Mouse (Mus musculus) stomach, embryonic 15.5 days (tissue): ENCODE data around the gene Dlx1. TPM values are rescaled to one million over a fixed set of nuclear protein-coding genes. Genes with fewer than 3 reads are reported as not detected.

Experiments used
- ATAC-seq: fragments of 200-750 bp; cut with Nextera tagmentation; 2 replicates; pipeline ENCODE4 v1.8.0; 2017; ENCODE audit warnings: low read depth, moderate number of reproducible peaks, moderate TSS enrichment; ENCODE audit not compliant: insufficient read depth, low FRiP score
- H3K27ac ChIP-seq: fragments of 300-500 bp; sonication (generic); 2 replicates; pipeline ENCODE4 v1.5.1; 2015; ENCODE audit warnings: mild to moderate bottlenecking, inconsistent platforms
- H3K27me3 ChIP-seq: fragments of 300-500 bp; sonication (generic); replicated peaks from 2 replicates; pipeline ENCODE4 v1.6.1; 2015; ENCODE audit warnings: inconsistent platforms
- H3K36me3 ChIP-seq: fragments of 300-500 bp; sonication (generic); 2 replicates; pipeline ENCODE4 v1.6.1; 2015; ENCODE audit warnings: inconsistent platforms
- H3K4me1 ChIP-seq: fragments of 300-500 bp; sonication (generic); 2 replicates; pipeline ENCODE4 v1.6.1; 2015; ENCODE audit warnings: inconsistent platforms
- H3K4me2 ChIP-seq: fragments of 300-500 bp; sonication (generic); 2 replicates; pipeline ENCODE4 v1.6.1; 2015; ENCODE audit warnings: mild to moderate bottlenecking, inconsistent platforms
- H3K4me3 ChIP-seq: fragments of 300-500 bp; sonication (generic); replicated peaks from 2 replicates; pipeline ENCODE4 v1.5.1; 2015; ENCODE audit warnings: inconsistent platforms
- H3K9ac ChIP-seq: fragments of 300-500 bp; sonication (generic); 2 replicates; pipeline ENCODE4 v1.6.1; 2015; ENCODE audit warnings: inconsistent platforms
- H3K9me3 ChIP-seq: fragments of 300-500 bp; sonication (generic); 2 replicates; pipeline ENCODE4 v1.6.1; 2016; ENCODE audit warnings: inconsistent platforms
- WGBS: fragments of 180-500 bp; shearing (Covaris S2); methylation state at CpG from one replicate; pipeline ENCODE4 v1.1.7; 2015; 5-methylcytosine and 5-hydroxymethylcytosine counted together
- polyA plus RNA-seq: library from polyadenylated mRNA; unstranded; fragments of >200 nt; fragmentation: Nextera tagmentation; extraction: Ambion mirVana; gene quantifications from 2 replicates; pipeline ENCODE4 v1.2.1, GENCODE M21; 2015

The Dlx1 gene
- polyA plus RNA-seq, result 10.3 and 11.3 TPM in 2 replicates

GRCm38 (mm10) chr2:71528014-71528713, at the start of gene Dlx1:
Gene Dlx1 (plus strand): TSS chr2:71528113.
- peak within 1 kb of the TSS; percentile 48 for H3K4me3 ChIP-seq

DNA sequence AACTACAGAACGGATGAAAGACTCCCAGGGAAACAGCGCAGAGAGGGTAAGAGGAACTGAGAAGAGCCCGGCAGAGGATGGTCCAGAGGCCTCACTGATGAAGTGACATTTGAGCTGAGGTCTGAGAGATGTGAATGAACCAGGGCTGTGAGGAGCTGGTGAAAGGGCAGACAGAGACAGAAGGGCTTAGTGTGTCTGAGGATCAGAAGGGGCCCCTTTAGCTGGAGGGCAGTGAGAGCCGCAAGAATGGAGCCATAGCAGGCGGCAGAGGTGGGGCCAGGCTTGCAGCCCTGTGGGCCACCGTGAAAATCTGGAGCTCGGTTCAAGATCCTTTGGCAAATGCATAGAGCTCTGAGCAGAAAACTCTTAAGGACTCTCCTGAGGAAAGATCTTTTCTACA, 48.0 kb upstream of the Dlx1 start:
- Histone ChIP-seq H3K27ac (no peak overlapping the region), H3K36me3 (no peaks in the 10 kb centered on the region), H3K4me3 (no peak overlapping the region), H3K27me3 (no peaks in the 10 kb centered on the region), H3K9ac (no peak overlapping the region), H3K4me2 (no peak overlapping the region), H3K9me3 (no peaks in the 10 kb centered on the region), H3K4me1 (no peaks in the 10 kb centered on the region)
- no peak for ATAC-seq
- 22% methylated on average over 7 of the region's 7 CpGs for WGBS

More at GRCm38 (mm10) chr2:71528014-71528713, at the start of gene Dlx1:
- peaks cover 95% of the 10 kb centered on the region for H3K27me3 ChIP-seq
- H3K4me1 ChIP-seq, result peaks cover 16% of the 10 kb centered on the region
- WGBS, result 2% methylated on average over 26 of the region's 26 CpGs
- H3K9me3 ChIP-seq, result no peaks in the 10 kb centered on the region
- no peaks in the 10 kb centered on the region for H3K36me3 ChIP-seq
- no peak for ATAC-seq
- H3K9ac ChIP-seq, result no peak within 1 kb of the TSS
- H3K4me2 ChIP-seq, result peak within 1 kb of the TSS; percentile 91
- no peak within 1 kb of the TSS for H3K27ac ChIP-seq

GRCm38 (mm10) chr2:71481825-71482224, 46.1 kb upstream of the Dlx1 start:
- no peak overlapping the region for H3K4me3 ChIP-seq
- no peak for ATAC-seq
- no peaks in the 10 kb centered on the region for H3K4me1 ChIP-seq
- H3K27me3 ChIP-seq, result no peaks in the 10 kb centered on the region
- no peak overlapping the region for H3K4me2 ChIP-seq
- no peaks in the 10 kb centered on the region for H3K9me3 ChIP-seq
- H3K9ac ChIP-seq, result no peak overlapping the region
- 76% methylated on average over 6 of the region's 6 CpGs for WGBS
- H3K27ac ChIP-seq, result no peak overlapping the region
- no peaks in the 10 kb centered on the region for H3K36me3 ChIP-seq

DNA sequence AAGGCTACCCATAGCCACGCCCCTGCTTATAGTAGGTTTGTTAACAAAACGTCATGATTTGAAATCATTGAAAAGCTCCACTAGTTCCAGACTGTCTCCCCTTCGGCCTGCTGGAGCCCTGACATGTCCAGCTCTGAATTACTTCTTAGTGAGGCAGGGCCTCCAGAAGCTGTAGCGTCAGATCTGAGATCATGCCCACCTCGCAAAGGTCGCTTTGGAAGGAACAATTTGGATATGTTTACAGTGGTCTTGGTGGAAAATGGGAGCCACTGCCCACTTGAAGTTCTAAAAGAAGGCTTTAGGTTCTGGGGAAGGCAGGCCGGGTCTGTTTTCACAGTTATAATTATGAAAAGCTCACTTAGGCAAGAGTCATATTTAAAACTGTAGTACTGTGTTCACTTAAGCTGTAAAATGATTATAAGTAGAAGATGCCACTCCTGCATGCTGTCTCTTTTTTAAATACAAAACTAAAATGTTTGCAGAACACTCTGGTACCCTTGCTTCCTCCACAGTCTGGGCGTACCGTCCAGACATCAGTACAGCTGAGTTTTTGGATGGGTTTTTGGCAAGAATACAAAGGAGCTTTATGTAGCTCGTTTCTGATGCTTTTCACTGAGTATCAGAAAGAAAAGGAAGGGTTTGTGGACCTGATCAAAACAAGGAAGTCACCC, 44.7 kb upstream of the Dlx1 start:
- H3K9me3 ChIP-seq, result no peaks in the 10 kb centered on the region
- H3K27me3 ChIP-seq, result no peaks in the 10 kb centered on the region
- H3K4me3 ChIP-seq, result no peak overlapping the region
- no peak overlapping the region for H3K27ac ChIP-seq
- no peaks in the 10 kb centered on the region for H3K4me1 ChIP-seq
- no peak for ATAC-seq
- H3K36me3 ChIP-seq, result no peaks in the 10 kb centered on the region
- WGBS, result 67% methylated on average over 10 of the region's 10 CpGs
- H3K9ac ChIP-seq, result no peak overlapping the region
- H3K4me2 ChIP-seq, result no peak overlapping the region

DNA sequence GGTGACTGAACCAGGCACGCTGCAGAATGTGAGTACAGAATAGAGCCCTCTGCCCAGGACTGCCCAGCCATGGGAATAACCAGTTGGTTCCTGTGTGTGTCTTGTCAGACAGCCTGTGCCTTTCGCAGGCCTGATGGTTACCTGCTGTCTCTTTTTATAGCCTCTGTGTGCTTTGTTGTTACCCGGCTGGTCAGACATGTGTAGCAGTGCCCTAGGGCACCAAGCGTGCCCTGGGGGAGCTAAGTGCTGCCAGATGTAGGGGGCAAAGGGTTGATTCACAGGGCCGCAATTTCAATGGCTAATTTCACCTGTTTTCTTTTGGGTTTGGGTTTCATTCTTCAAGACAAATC, 44.2 kb upstream of the Dlx1 start:
- Histone ChIP-seq H3K27ac (no peak overlapping the region), H3K9ac (no peak overlapping the region), H3K4me2 (no peak overlapping the region), H3K27me3 (no peaks in the 10 kb centered on the region), H3K4me1 (no peaks in the 10 kb centered on the region), H3K9me3 (no peaks in the 10 kb centered on the region), H3K36me3 (no peaks in the 10 kb centered on the region), H3K4me3 (no peak overlapping the region)
- no peak for ATAC-seq
- 73% methylated on average over 5 of the region's 5 CpGs for WGBS

DNA sequence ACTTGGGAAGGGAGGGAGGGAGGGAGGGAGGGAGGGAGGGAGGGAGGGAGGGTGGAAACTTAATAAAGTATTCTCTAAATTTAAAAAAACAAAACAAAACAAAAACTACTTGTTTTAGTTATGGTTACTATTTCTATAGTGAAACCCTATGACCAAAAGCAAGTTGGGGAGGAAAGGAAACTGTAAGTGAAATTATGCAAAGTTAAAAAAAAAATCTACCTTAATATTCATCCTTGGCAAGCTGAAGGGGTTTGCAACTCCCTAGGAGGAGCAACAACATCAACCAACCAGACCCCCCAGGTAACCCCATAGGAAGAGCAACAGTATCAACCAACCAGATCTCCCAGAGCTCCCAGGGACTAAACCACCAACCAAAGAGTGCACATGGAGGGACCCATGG, 36.6 kb upstream of the Dlx1 start:
- Histone ChIP-seq H3K4me2 (no peak overlapping the region), H3K9me3 (no peaks in the 10 kb centered on the region), H3K27ac (no peak overlapping the region), H3K4me3 (no peak overlapping the region), H3K36me3 (no peaks in the 10 kb centered on the region), H3K9ac (no peak overlapping the region), H3K4me1 (no peaks in the 10 kb centered on the region), H3K27me3 (no peaks in the 10 kb centered on the region)
- no peak for ATAC-seq

DNA sequence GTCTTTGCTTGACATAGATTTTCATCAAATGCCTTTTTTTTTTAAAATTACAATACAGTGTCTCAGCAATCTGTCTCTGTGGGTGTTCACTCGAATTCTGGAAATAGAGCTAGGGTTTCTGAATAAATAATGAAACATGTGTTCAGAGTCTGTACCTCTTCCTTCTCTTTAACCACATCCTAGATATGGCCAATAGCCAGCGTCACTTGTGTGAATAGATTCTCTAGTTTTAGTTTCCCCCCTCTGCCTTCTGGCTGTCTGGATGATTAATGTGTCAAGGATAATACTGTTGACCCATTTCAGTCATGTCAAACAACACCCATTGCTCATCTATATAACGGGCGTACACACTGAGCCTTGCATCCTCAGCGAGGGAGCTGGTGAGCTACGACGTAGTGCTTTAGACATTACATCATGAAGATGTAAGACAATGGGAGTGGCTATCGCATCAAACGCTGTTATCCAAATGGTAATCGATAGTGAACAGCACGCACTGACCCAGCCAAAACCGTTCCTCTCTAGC, 34.7 kb upstream of the Dlx1 start:
- no peak for ATAC-seq
- Histone ChIP-seq H3K9ac (no peak overlapping the region), H3K4me3 (no peak overlapping the region), H3K9me3 (no peaks in the 10 kb centered on the region), H3K36me3 (no peaks in the 10 kb centered on the region), H3K27me3 (no peaks in the 10 kb centered on the region), H3K4me2 (no peak overlapping the region), H3K27ac (no peak overlapping the region), H3K4me1 (no peaks in the 10 kb centered on the region)
- 57% methylated on average over 12 of the region's 12 CpGs for WGBS

GRCm38 (mm10) chr2:71494503-71494902, 33.4 kb upstream of the Dlx1 start:
- ATAC-seq, result no peak
- Histone ChIP-seq H3K27ac (no peak overlapping the region), H3K36me3 (no peaks in the 10 kb centered on the region), H3K27me3 (no peaks in the 10 kb centered on the region), H3K9me3 (no peaks in the 10 kb centered on the region), H3K9ac (no peak overlapping the region), H3K4me2 (no peak overlapping the region), H3K4me3 (no peak overlapping the region), H3K4me1 (no peaks in the 10 kb centered on the region)
- 60% methylated on average over 10 of the region's 10 CpGs for WGBS

GRCm38 (mm10) chr2:71494971-71495370, 32.9 kb upstream of the Dlx1 start:
- 30% methylated on average over 4 of the region's 4 CpGs for WGBS
- H3K27me3 ChIP-seq, result no peaks in the 10 kb centered on the region
- no peak overlapping the region for H3K4me3 ChIP-seq
- H3K27ac ChIP-seq, result no peak overlapping the region
- H3K9me3 ChIP-seq, result no peaks in the 10 kb centered on the region
- ATAC-seq, result no peak
- no peaks in the 10 kb centered on the region for H3K4me1 ChIP-seq
- no peak overlapping the region for H3K9ac ChIP-seq
- no peak overlapping the region for H3K4me2 ChIP-seq
- H3K36me3 ChIP-seq, result no peaks in the 10 kb centered on the region

DNA sequence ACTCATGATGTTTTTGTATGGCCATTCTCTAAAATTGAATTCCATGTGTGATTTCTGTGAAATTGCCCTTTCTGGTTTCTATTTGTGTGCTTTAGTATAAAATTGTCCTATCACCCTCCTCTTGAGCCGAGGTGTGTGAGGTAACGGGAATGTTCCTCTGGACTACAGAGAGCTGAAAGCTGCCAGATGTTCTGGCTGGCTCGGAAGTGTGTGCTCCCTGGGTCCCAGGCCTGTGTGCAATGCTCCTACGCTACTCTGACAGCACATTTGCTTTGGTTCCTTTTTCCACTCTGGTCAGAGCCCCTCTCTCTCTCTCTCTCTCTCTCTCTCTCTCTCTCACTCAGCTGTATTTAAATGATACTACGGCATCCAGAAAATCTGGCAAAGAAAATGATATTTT, 30.7 kb upstream of the Dlx1 start:
- Histone ChIP-seq H3K9me3 (no peaks in the 10 kb centered on the region), H3K36me3 (no peaks in the 10 kb centered on the region), H3K4me3 (no peak overlapping the region), H3K27ac (no peak overlapping the region), H3K27me3 (no peaks in the 10 kb centered on the region), H3K9ac (no peak overlapping the region), H3K4me2 (no peak overlapping the region), H3K4me1 (no peaks in the 10 kb centered on the region)
- ATAC-seq, result no peak
- WGBS, result 42% methylated on average over 5 of the region's 5 CpGs

GRCm38 (mm10) chr2:71499276-71500230, 28.4 kb upstream of the Dlx1 start:
- no peak overlapping the region for H3K9ac ChIP-seq
- H3K9me3 ChIP-seq, result no peaks in the 10 kb centered on the region
- no peaks in the 10 kb centered on the region for H3K4me1 ChIP-seq
- H3K27me3 ChIP-seq, result no peaks in the 10 kb centered on the region
- no peaks in the 10 kb centered on the region for H3K36me3 ChIP-seq
- 64% methylated on average over 16 of the region's 16 CpGs for WGBS
- H3K4me2 ChIP-seq, result no peak overlapping the region
- H3K4me3 ChIP-seq, result no peak overlapping the region
- no peak overlapping the region for H3K27ac ChIP-seq
- no peak for ATAC-seq

DNA sequence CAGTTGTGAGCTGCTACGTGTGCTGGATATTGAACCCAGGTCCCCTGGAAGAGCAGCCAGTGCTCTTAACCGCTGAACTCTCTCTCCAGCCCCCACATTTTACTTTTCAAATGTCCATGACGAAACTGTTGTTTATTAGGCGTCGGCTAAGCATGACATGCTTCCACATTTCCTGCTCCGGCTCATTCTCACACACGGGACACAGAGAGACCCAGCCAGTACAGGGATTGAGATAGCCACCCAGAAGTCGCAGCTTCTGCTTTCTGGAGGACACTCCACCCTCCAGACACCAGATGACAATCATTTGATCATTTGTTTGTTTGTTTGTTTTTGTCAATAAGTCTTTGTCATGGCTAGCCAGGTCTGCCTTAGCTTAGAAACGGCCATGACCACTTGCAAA, 23.1 kb upstream of the Dlx1 start:
- Histone ChIP-seq H3K9ac (no peak overlapping the region), H3K36me3 (no peaks in the 10 kb centered on the region), H3K4me3 (no peak overlapping the region), H3K4me2 (no peak overlapping the region), H3K27ac (no peak overlapping the region), H3K9me3 (no peaks in the 10 kb centered on the region), H3K27me3 (no peaks in the 10 kb centered on the region), H3K4me1 (no peaks in the 10 kb centered on the region)
- 57% methylated on average over 9 of the region's 9 CpGs for WGBS
- no peak for ATAC-seq
